Mouse (Mus musculus): ENCODE measurements around the gene Tent4b.
"Not testable (repeated sequence)": the region's sequence is repeated elsewhere in the genome, so short reads cannot be mapped to it uniquely, and the experiment has no call there.

The Tent4b gene

GRCm38 (mm10) chr8:88198945-88199571 lies at the start of gene Tent4b:
Gene Tent4b (plus strand): TSS chr8:88199213.
- peak; percentile 94 to 95 for DNase-seq (ENCODE audit: low spot score in 2 of 2)

GRCm38 (mm10) chr8:88150910-88151371 lies 48.1 kb upstream of the Tent4b start:
- DNase-seq (ENCODE audit: low spot score in 2 of 2): no peak

DNA sequence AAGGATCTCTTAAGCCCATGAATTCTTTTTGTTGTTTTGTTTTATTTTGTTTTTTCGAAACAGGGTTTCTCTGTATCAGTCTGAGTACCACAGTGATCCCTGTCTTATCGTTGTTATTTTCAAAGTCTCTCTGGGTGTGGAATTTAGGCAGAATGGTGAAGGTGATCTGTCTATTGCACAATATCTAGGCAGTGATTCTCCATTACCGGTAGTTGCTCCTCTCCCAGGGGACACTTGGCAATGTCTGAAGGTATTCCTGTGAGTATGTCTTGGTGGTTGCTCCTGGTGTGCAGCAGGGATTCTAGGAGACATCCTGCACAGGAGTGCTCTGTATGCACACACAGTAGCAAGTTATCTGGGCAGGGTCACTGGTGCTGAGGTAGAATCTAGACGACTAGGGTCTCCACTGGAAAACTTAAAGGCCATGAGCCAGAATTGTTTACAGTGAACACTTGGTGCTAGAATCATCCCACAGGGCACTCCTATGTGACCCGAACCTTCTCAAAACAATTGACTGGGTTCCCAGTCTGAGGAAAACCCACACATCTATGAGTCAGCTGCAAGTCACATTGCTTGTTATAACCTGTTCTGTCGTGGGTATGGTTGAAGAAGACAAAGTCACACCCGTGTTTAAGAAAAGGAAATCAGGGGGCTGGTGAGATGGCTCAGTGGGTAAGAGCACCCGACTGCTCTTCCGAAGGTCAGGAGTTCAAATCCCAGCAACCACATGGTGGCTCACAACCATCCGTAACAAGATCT lies 38.6 kb upstream of the Tent4b start:
- no peak for DNase-seq (ENCODE audit: low spot score in 2 of 2)

DNA sequence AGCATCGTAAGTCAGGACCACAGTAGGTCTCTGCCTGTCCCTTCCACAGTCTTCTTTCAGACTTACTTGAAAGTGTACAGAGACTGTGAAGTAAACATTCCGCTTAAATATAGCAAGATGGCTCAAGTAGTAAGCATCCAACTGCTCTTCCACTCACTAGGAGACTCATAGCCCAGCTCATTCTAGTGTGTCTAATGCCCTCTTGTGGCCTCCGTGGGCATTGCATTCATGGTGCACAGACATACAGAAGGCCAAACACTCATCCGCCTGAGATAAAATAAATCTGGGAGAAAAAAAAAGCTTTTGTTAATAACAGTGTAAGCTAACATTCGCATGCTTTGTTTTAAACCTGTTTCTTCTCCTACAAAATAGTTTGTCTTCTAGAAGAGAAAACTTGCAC lies 37.6 kb upstream of the Tent4b start:
- DNase-seq (ENCODE audit: low spot score in 2 of 2): peak in 1 of 2 experiments; percentile 17

DNA sequence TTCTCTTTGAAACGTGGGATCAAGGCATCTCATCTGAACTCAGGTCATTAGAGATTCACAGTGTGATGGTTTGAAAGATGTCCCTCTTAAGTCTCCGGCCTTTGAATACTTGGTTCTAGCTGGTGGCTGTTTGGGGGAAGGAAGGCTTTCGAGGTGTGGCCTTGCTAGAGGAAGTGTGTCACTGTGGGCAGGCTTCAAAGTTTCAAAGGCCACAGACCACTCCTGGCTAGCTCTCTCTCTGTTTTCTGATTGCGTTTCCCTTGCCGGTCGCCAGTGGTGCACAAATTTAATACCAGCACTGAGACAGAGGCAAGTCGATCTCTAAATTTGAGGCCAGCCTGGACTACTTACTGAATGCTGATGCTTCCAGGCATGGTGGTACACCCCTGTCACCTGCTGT lies 23.7 kb upstream of the Tent4b start:
- no peak for DNase-seq (ENCODE audit: low spot score in 2 of 2)

DNA sequence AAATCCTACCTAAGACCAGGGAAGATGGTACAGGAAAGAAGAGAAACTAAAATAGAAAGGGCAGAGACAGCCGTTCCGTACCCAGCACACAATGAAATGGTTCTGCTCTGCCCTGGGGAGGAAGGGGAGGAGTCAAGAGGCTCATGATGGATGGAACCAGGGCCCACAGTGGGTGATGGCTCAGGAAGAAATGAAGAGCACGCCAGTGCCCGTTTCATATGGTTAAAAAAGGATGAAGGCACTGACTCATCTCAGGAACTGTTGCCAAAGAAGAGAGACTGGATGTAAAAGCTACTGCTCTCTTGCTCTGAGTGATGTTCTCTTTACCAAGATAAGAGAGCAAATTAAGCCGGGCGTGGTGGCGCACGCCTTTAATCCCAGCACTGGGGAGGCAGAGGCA lies 21.7 kb upstream of the Tent4b start:
- DNase-seq (ENCODE audit: low spot score in 2 of 2): no peak

- DNase-seq (ENCODE audit: low spot score in 2 of 2): no peak
These were observed 15.9 kb upstream of the Tent4b start for GRCm38 (mm10) chr8:88183121-88183520.

- DNase-seq (ENCODE audit: low spot score in 2 of 2): no peak
These were observed 14.1 kb upstream of the Tent4b start for GRCm38 (mm10) chr8:88184914-88185313.

- no peak for DNase-seq (ENCODE audit: low spot score in 2 of 2)
These were observed 13.3 kb upstream of the Tent4b start for GRCm38 (mm10) chr8:88185716-88186115.

DNA sequence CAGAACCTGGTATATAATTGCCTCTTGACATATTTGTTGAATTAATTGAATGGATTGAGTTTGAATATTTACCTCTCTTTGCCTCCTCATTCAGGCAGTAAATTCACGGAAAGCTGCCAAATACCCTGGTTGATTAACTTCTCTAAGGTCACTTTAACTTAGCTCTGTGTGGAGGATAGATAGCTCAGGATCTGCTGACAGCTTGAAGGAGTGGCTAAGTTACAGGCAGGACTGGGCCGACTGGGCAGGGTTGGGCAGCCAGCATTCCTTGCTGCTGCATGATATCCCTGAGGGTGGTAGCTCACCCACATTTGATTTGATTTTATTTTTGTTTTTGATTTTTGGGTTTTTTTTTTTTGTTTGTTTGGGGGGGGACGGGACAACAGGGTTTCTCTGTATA lies 1.7 kb upstream of the Tent4b start:
- DNase-seq (ENCODE audit: low spot score in 2 of 2): peak; percentile 25 to 28

GRCm38 (mm10) chr8:88198551-88198944 lies 465 bp upstream of the Tent4b start:
- no peak for DNase-seq (ENCODE audit: low spot score in 2 of 2)

DNA sequence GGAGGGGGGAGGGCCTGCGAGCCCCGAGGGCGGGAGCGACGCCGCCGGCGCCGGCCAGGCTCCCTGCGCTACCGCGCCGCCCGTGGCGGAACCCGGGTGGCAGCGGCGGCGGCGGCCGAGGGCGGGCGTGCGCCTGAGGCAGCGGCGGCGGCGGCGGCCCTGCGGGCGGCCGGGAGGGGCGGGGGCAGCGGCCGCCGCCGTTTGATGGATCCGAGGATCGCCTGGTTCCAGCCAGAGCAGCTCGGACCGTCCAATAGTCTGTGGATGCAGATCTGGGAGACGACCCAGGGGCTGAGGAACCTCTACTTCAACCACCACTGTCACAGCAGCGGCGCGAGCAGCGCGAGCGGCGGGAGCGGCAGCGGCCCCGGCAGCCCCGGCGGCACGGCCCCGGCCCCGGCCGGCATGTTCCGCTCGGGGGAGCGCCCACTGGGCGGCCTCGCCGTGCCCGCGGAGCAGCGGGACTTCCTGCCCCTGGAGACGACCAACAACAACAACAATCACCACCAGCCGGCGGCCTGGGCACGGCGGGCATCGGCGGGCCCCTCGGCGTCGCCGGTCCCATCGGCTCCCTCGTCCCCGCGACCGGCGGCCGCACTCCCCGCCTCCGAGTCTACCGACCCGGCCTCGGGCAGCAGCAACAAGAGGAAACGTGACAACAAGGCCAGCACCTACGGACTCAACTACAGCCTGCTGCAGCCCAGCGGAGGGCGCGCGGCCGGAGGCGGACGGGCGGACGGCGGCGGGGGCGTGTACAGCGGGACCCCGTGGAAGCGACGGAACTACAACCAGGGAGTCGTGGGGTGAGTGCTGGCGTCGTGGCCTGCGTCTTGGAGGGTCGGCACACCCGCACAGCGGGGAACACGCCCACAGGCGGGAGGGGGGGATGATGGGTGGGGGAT lies 938 bp downstream of the Tent4b start:
- DNase-seq (ENCODE audit: low spot score in 2 of 2): peak; percentile 25 to 44

- peak in 1 of 2 experiments; percentile 11 for DNase-seq (ENCODE audit: low spot score in 2 of 2)
These were observed 1.9 kb downstream of the Tent4b start for GRCm38 (mm10) chr8:88200724-88201495.

GRCm38 (mm10) chr8:88201641-88202040 lies 2.6 kb downstream of the Tent4b start:
- no peak for DNase-seq (ENCODE audit: low spot score in 2 of 2)

DNA sequence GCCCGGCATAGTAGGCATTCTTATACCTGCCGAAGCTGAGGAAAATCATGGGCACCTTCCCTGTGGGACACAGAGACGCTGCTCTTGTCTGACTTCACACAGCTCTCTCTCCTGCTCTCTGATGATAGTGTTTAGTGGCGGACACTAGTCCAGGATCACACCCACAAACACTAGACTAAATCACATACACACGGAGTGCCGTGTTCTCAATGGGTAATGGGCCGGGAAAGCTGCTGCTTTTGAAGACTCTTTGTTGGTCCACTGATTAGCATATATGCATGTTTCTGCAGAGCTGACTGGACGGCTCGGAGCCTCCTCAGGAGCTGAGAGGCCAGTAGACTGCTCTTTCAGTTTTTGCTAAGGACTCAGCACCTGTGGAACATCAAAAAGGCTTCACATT lies 7.0 kb downstream of the Tent4b start:
- no peak for DNase-seq (ENCODE audit: low spot score in 2 of 2)

GRCm38 (mm10) chr8:88207121-88207821 lies 8.3 kb downstream of the Tent4b start:
- no peak for DNase-seq (ENCODE audit: low spot score in 2 of 2)

GRCm38 (mm10) chr8:88209930-88210827 lies 11.2 kb downstream of the Tent4b start:
- not testable (repeated sequence) for DNase-seq (ENCODE audit: low spot score in 2 of 2)

DNA sequence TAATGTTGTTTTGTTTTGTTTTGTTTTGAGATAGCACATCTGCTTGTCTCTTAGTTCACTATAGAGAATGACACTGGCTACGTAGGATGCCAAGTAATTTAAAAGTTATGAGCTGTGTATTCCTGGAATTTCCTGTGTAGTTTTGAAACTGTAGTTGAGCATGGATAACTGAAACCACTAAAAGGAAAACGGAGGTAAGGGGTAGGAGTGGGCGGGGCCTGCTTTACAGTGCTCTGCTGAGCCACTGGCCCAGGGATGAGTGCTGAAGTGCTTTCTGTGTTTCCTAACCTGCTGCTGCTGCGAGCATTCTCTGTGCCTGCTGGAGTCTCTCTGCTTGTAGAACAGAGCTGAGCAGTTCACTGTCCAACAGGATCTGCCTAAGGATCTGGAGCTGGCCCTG lies 22.3 kb downstream of the Tent4b start:
- no peak for DNase-seq (ENCODE audit: low spot score in 2 of 2)

DNA sequence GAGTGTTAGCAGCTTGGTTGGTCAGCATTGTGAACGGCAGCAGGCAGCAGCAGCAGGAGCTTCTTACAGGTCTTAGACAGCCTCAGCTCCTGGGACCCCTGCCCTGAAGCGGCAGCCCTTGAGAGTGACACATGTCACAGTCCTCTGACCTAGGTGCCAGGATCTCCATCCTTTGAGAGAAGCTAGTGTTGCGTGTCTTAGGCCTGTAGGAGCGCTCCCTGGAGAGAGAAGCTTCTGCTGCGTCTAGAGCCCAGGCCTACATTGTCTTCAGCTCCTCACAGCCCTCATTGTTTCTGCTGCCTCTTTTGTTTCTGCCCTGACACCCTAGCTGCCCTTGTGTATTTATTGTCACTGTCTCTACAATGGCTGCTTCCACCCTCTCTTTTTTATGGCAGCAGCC lies 26.3 kb downstream of the Tent4b start:
- DNase-seq (ENCODE audit: low spot score in 2 of 2): no peak

- DNase-seq (ENCODE audit: low spot score in 2 of 2): no peak
These were observed 28.8 kb downstream of the Tent4b start for GRCm38 (mm10) chr8:88227851-88228250.

Data from heart, adult 9 months (tissue).